Comparison of ENCODE assay signal across 2 mouse cellular contexts in genomic region chr17:24632813-24633449, GRCm38 (mm10).
TF ChIP-seq lines count a peak whose summit lies in the region.

No protein-coding gene starts in this region.

TF ChIP-seq in MEL, 35 proteins besides CTCF, POLR2A, EP300 and RAD21:
- TF ChIP-seq POLR2AphosphoS5 (IDR thresholded peaks at IDR 0.05; ENCODE audit: borderline replicate concordance, low read depth, low read length) (no peak), ZKSCAN1 (IDR thresholded peaks at IDR 0.05; ENCODE audit: low read depth, low read length) (peak; percentile 93), ETS1 (IDR thresholded peaks at IDR 0.05; ENCODE audit: low read depth, low read length) (peak; percentile 50), MXI1 (IDR thresholded peaks at IDR 0.05; ENCODE audit: low read depth, low read length) (peak; percentile 83), MYC (IDR thresholded peaks at IDR 0.05; ENCODE audit: low read depth, low read length) (0 out of 2 replicates have a peak, but pooled peaks have one; percentile 27), USF1 (IDR thresholded peaks at IDR 0.05; ENCODE audit: low read depth, low read length) (peak; percentile 26; the same call in 1 of the 2 replicates)
TF ChIP-seq in MEL: peak in this region for 5.

TF ChIP-seq in myocyte, 11 proteins besides CTCF, POLR2A, EP300 and RAD21:
- TF ChIP-seq SRF (IDR thresholded peaks at IDR 0.05; ENCODE audit: control insufficient read depth, insufficient read length, low read depth) (no peak), CEBPB (IDR thresholded peaks at IDR 0.05; ENCODE audit: insufficient read depth, poor library complexity, severe bottlenecking) (no peak), MYOG (IDR thresholded peaks at IDR 0.05; ENCODE audit: control insufficient read depth in 1 of 3, insufficient read depth in 1 of 3, insufficient read length in 2 of 3, low read depth in 2 of 3) (no peak), MYOD1 (IDR thresholded peaks at IDR 0.05; ENCODE audit: control insufficient read depth in 1 of 3, insufficient read length in 2 of 3, low read depth in 2 of 3) (no peak), E2F4 (IDR thresholded peaks at IDR 0.05; ENCODE audit: insufficient read depth) (no peak), TCF12 (IDR thresholded peaks at IDR 0.05; ENCODE audit: insufficient read depth, poor library complexity, severe bottlenecking) (no peak), POLR2AphosphoS2 (IDR thresholded peaks at IDR 0.05; ENCODE audit: insufficient read length, low read depth) (no peak), REST (IDR thresholded peaks at IDR 0.05; ENCODE audit: insufficient read depth, insufficient read length) (no peak), MAX (IDR thresholded peaks at IDR 0.05; ENCODE audit: low read depth) (no peak), TCF3 (IDR thresholded peaks at IDR 0.05; ENCODE audit: insufficient read length, low read depth) (no peak)
